Mouse (Mus musculus) layer of hippocampus, adult 11-12 months (tissue): ENCODE data around the gene Mxi1.

Experiments
- DNase-seq: peaks from one replicate; pipeline ENCODE4 v3.0.0; 2022; ENCODE audit warnings: low spot score

Gene Mxi1

GRCm38 (mm10) chr19:53397451-53398233 lies 87.3 kb downstream of the Mxi1 start:
- no peak for DNase-seq

- no peak for DNase-seq
Measured at GRCm38 (mm10) chr19:53399213-53399612, 88.9 kb downstream of the Mxi1 start.

- DNase-seq = no peak
Measured at GRCm38 (mm10) chr19:53400332-53401110, 90.2 kb downstream of the Mxi1 start.

GRCm38 (mm10) chr19:53402741-53403432 lies 92.6 kb downstream of the Mxi1 start:
- no peak for DNase-seq

GRCm38 (mm10) chr19:53404219-53404836 lies 94.0 kb downstream of the Mxi1 start:
- no peak for DNase-seq

GRCm38 (mm10) chr19:53404837-53405356 lies 94.6 kb downstream of the Mxi1 start:
- no peak for DNase-seq

- DNase-seq = no peak
Measured at GRCm38 (mm10) chr19:53405810-53406209, 95.5 kb downstream of the Mxi1 start.

GRCm38 (mm10) chr19:53407350-53407749 lies 97.0 kb downstream of the Mxi1 start:
- no peak for DNase-seq

- DNase-seq = no peak
Measured at GRCm38 (mm10) chr19:53408398-53408797, 98.1 kb downstream of the Mxi1 start.

- no peak for DNase-seq
Measured at GRCm38 (mm10) chr19:53409663-53410307, 99.5 kb downstream of the Mxi1 start.

GRCm38 (mm10) chr19:53412149-53412848 lies 102.0 kb downstream of the Mxi1 start:
- DNase-seq = peak; percentile 37

GRCm38 (mm10) chr19:53413617-53414380 lies 103.5 kb downstream of the Mxi1 start:
- no peak for DNase-seq

GRCm38 (mm10) chr19:53414650-53415049 lies 104.3 kb downstream of the Mxi1 start:
- no peak for DNase-seq

- DNase-seq = peak; percentile 52
Measured at GRCm38 (mm10) chr19:53415198-53415597, 104.9 kb downstream of the Mxi1 start.

- peak; percentile 45 for DNase-seq
Measured at GRCm38 (mm10) chr19:53419834-53420233, 109.5 kb downstream of the Mxi1 start.

- peak; percentile 72 for DNase-seq
Measured at GRCm38 (mm10) chr19:53420924-53421582, 110.7 kb downstream of the Mxi1 start.

GRCm38 (mm10) chr19:53421583-53422188 lies 111.4 kb downstream of the Mxi1 start:
- no peak for DNase-seq

- no peak for DNase-seq
Measured at GRCm38 (mm10) chr19:53422358-53423308, 112.3 kb downstream of the Mxi1 start.
